Comparison of ENCODE assay signal across 8 mouse cellular contexts in genomic region chr19:7557328-7557822, GRCm38 (mm10). TPM values are rescaled to one million over a fixed set of nuclear protein-coding genes. Genes with fewer than 3 reads are reported as not detected.
DNase-seq lines count a peak whose midpoint lies in the region; ATAC-seq and TF ChIP-seq lines count a peak whose summit lies in the region.

Gene Pla2g16, plus strand, starts transcription at chr19:7557459.

- peaks cover 43% of the 10 kb centered on the region for H3K4me1 ChIP-seq in heart, embryonic 12.5 days (replicated peaks)
- peaks cover 5% of the 10 kb centered on the region; the same call in 1 of the 2 replicates for H3K4me1 ChIP-seq in kidney, embryonic 16.5 days (ENCODE audit: insufficient read depth, low read length)
- H3K4me1 ChIP-seq in liver, embryonic 14.5 days (replicated peaks; ENCODE audit: control insufficient read depth in 2 of 2, insufficient read depth in 2 of 2, low read length in 1 of 2), result peaks cover 24 to 30% of the 10 kb centered on the region in 2 experiments

- peak within 1 kb of the TSS; percentile 46 for H3K27ac ChIP-seq in heart, embryonic 12.5 days (ENCODE audit: poor library complexity, severe bottlenecking)
- H3K27ac ChIP-seq in kidney, embryonic 16.5 days (ENCODE audit: low read length), result no peak within 1 kb of the TSS
- peak within 1 kb of the TSS; percentile 46 for H3K27ac ChIP-seq in liver, embryonic 14.5 days

- peak; percentile 86 for DNase-seq in A20 (ENCODE audit: low read depth, low spot score)
- DNase-seq in adrenal gland, adult 8-10 months, result peak; percentile 77
- DNase-seq in liver, embryonic 14.5 days (ENCODE audit: low read depth in 3 of 3, low spot score in 3 of 3), result peak; percentile 72 to 73 (median 72)
- DNase-seq in neural tube, embryonic 10.5 days (ENCODE audit: extremely low spot score, low spot score), result peak; percentile 54
- DNase-seq in telencephalon, adult 2 months (ENCODE audit: low read depth, low spot score), result peak; percentile 18

- WGBS in heart, embryonic 12.5 days, result under 1% methylated on average over 27 of the region's 27 CpGs
- WGBS in kidney, embryonic 16.5 days, result 1% methylated on average over 27 of the region's 27 CpGs
- WGBS in liver, embryonic 14.5 days (ENCODE audit: insufficient replicate concordance), result 1% methylated on average over 27 of the region's 27 CpGs

- H3K4me2 ChIP-seq in heart, embryonic 12.5 days, result peak within 1 kb of the TSS; percentile 69
- H3K4me2 ChIP-seq in kidney, embryonic 16.5 days (replicated peaks; ENCODE audit: low read depth, low read length), result peak within 1 kb of the TSS; percentile 88
- peak within 1 kb of the TSS; percentile 77 for H3K4me2 ChIP-seq in liver, embryonic 14.5 days (ENCODE audit: low read depth)

- peak; percentile 90 for ATAC-seq in erythroblast, adult 5-6 weeks (replicated peaks; ENCODE audit: low FRiP score, poor library complexity, severe bottlenecking)
- peak; percentile 89 for ATAC-seq in heart, embryonic 12.5 days (ENCODE audit: insufficient number of reproducible peaks, low FRiP score)
- peak; percentile 97 for ATAC-seq in kidney, embryonic 16.5 days (ENCODE audit: low FRiP score, low TSS enrichment)
- peak; percentile 91 for ATAC-seq in liver, embryonic 14.5 days (ENCODE audit: insufficient read depth)

- TF ChIP-seq CTCF in liver, embryonic 14.5 days (IDR thresholded peaks at IDR 0.05; ENCODE audit: low read depth), result peak; percentile 57

- no peaks in the 10 kb centered on the region for H3K9me3 ChIP-seq in heart, embryonic 12.5 days (replicated peaks)
- no peaks in the 10 kb centered on the region for H3K9me3 ChIP-seq in kidney, embryonic 16.5 days (ENCODE audit: low read length)
- H3K9me3 ChIP-seq in liver, embryonic 14.5 days (ENCODE audit: control insufficient read depth, low read length), result no peaks in the 10 kb centered on the region

- H3K27me3 ChIP-seq in heart, embryonic 12.5 days (replicated peaks), result no peaks in the 10 kb centered on the region
- H3K27me3 ChIP-seq in kidney, embryonic 16.5 days (ENCODE audit: insufficient read depth, low read length), result no peaks in the 10 kb centered on the region
- no peaks in the 10 kb centered on the region for H3K27me3 ChIP-seq in liver, embryonic 14.5 days (ENCODE audit: control insufficient read depth, insufficient read depth, low read length)

- peaks cover 8% of the 10 kb centered on the region for H3K36me3 ChIP-seq in heart, embryonic 12.5 days
- H3K36me3 ChIP-seq in kidney, embryonic 16.5 days (ENCODE audit: insufficient read depth, low read length), result no peaks in the 10 kb centered on the region
- no peaks in the 10 kb centered on the region for H3K36me3 ChIP-seq in liver, embryonic 14.5 days (replicated peaks; ENCODE audit: control insufficient read depth, insufficient read depth, low read depth)

- no peak for TF ChIP-seq EP300 in liver, embryonic 14.5 days (IDR thresholded peaks at IDR 0.05; ENCODE audit: low read depth)

- H3K9ac ChIP-seq in heart, embryonic 12.5 days, result peak within 1 kb of the TSS; percentile 69
- peak within 1 kb of the TSS; percentile 68 for H3K9ac ChIP-seq in kidney, embryonic 16.5 days (replicated peaks; ENCODE audit: low read length)
- H3K9ac ChIP-seq in liver, embryonic 14.5 days (replicated peaks), result peak within 1 kb of the TSS; percentile 82

- H3K4me3 ChIP-seq in heart, embryonic 12.5 days, result peak within 1 kb of the TSS; percentile 57
- H3K4me3 ChIP-seq in kidney, embryonic 16.5 days (ENCODE audit: low read length), result peak within 1 kb of the TSS; percentile 61
- peak within 1 kb of the TSS; percentile 70 to 93 for H3K4me3 ChIP-seq in liver, embryonic 14.5 days (ENCODE audit: insufficient read depth in 1 of 2, low read depth in 2 of 2, low read length in 2 of 2)

RNA-seq across cellular contexts. Expression of gene Pla2g16, which starts in this region (rescaled TPM):
- total RNA-seq in adrenal gland, adult 8-10 months (2022), result 10 to 100 TPM; 50.3 to 83.3 (median 57.3) TPM
- total RNA-seq in erythroblast, adult 5-6 weeks (2015; ENCODE audit: low replicate concordance), result 78.4 and 83.0 TPM in 2 replicates
- total RNA-seq in erythroblast, adult 5-6 weeks (2017; ENCODE audit: low replicate concordance), result 120 and 165 TPM in 2 replicates
- polyA plus RNA-seq in heart, embryonic 12.5 days (2016; fragmentation: Nextera tagmentation; extraction: Ambion mirVana), result 51.8 and 53.1 TPM in 2 replicates
- polyA plus RNA-seq in kidney, embryonic 16.5 days (2015; fragmentation: Nextera tagmentation; extraction: Ambion mirVana), result 10.5 and 10.8 TPM in 2 replicates
- polyA plus RNA-seq in liver, embryonic 14.5 days (2012; rRNA removed), result 12.4 and 22.5 TPM in 2 replicates
- polyA plus RNA-seq in liver, embryonic 14.5 days (2014; fragmentation: Nextera tagmentation; extraction: Ambion mirVana), result 30.5 and 36.5 TPM in 2 replicates

Comparison
In these comparisons a context has a peak if more than half of its experiments do, and no peak if none do; other contexts are left out.
1. DNase-seq: peak in every context shown above with its lines; median percentile 86 in A20; 77 in adrenal gland, adult 8-10 months; 72 in liver, embryonic 14.5 days; 54 in neural tube, embryonic 10.5 days; 18 in telencephalon, adult 2 months.